Comparison of ENCODE assay signal across 8 mouse cellular contexts in genomic region chr12:106009122-106009870, GRCm38 (mm10). TPM values are rescaled to one million over a fixed set of nuclear protein-coding genes. Genes with fewer than 3 reads are reported as not detected.
A peak's percentile ranks its signal among the peaks of the same experiment; 100 is the strongest.
DNase-seq lines count a peak whose midpoint lies in the region; ATAC-seq and TF ChIP-seq lines count a peak whose summit lies in the region.

No protein-coding gene starts in this region.

- DNase-seq in heart, embryonic 10.5 days (ENCODE audit: low spot score): no peak
- no peak for DNase-seq in heart, postnatal 4 days
- no peak for DNase-seq in heart, postnatal 0 days (ENCODE audit: low spot score)
- no peak for DNase-seq in urinary bladder, adult 18-20 months (ENCODE audit: low spot score in 2 of 2)
- DNase-seq in frontal cortex, postnatal 14 days (ENCODE audit: low spot score in 2 of 2): no peak

- TF ChIP-seq EP300 in heart, postnatal 0 days (IDR thresholded peaks at IDR 0.05; ENCODE audit: low read depth): no peak

- H3K27me3 ChIP-seq in heart, embryonic 10.5 days (ENCODE audit: insufficient read depth, poor library complexity, severe bottlenecking): no peaks in the 10 kb centered on the region
- no peaks in the 10 kb centered on the region for H3K27me3 ChIP-seq in heart, postnatal 0 days (ENCODE audit: control insufficient read depth, insufficient read depth, low read length)
- no peaks in the 10 kb centered on the region for H3K27me3 ChIP-seq in liver, embryonic 16.5 days (ENCODE audit: control insufficient read depth, insufficient read depth, low read depth, low read length)

- no peaks in the 10 kb centered on the region for H3K9me3 ChIP-seq in heart, embryonic 10.5 days
- no peaks in the 10 kb centered on the region for H3K9me3 ChIP-seq in heart, postnatal 0 days (replicated peaks; ENCODE audit: control insufficient read depth, low read length)
- H3K9me3 ChIP-seq in liver, embryonic 16.5 days (replicated peaks; ENCODE audit: control insufficient read depth, low read length): no peaks in the 10 kb centered on the region

- no peak for ATAC-seq in heart, postnatal 0 days (ENCODE audit: insufficient read depth, low read depth)
- ATAC-seq in liver, embryonic 16.5 days (ENCODE audit: low read depth): no peak
- no peak for ATAC-seq in monocyte, adult 5-6 weeks (replicated peaks; ENCODE audit: insufficient number of reproducible peaks, low FRiP score, low TSS enrichment, poor library complexity, severe bottlenecking)

- H3K4me1 ChIP-seq in heart, embryonic 10.5 days: peaks cover 10% of the 10 kb centered on the region; the same call in 1 of the 2 replicates
- H3K4me1 ChIP-seq in brown adipose tissue, adult 24 weeks (ENCODE audit: control insufficient read depth, insufficient read depth, insufficient read length, low read length): no peaks in the 10 kb centered on the region
- peaks cover 10% of the 10 kb centered on the region for H3K4me1 ChIP-seq in heart, postnatal 0 days (ENCODE audit: control insufficient read depth, insufficient read depth)
- H3K4me1 ChIP-seq in liver, embryonic 16.5 days (ENCODE audit: control insufficient read depth, low read depth, low read length): peaks cover 45% of the 10 kb centered on the region

- H3K27ac ChIP-seq in heart, embryonic 10.5 days: peak overlapping the region; percentile 92; the same call in 1 of the 2 replicates
- H3K27ac ChIP-seq in brown adipose tissue, adult 24 weeks (replicated peaks; ENCODE audit: low read depth, low read length): no peak overlapping the region
- peak overlapping the region; percentile 85 for H3K27ac ChIP-seq in heart, postnatal 0 days (ENCODE audit: low read depth)
- peak overlapping the region; percentile 30; the same call in 1 of the 2 replicates for H3K27ac ChIP-seq in liver, embryonic 16.5 days (ENCODE audit: low read length)

- TF ChIP-seq CTCF in heart, postnatal 0 days (IDR thresholded peaks at IDR 0.05; ENCODE audit: low read depth): no peak

- peak overlapping the region; percentile 97 for H3K4me3 ChIP-seq in heart, embryonic 10.5 days
- H3K4me3 ChIP-seq in brown adipose tissue, adult 24 weeks (ENCODE audit: insufficient read depth, low read depth, low read length): peak overlapping the region; percentile 8; the same call in 1 of the 2 replicates
- peak overlapping the region; percentile 86 for H3K4me3 ChIP-seq in heart, postnatal 0 days (ENCODE audit: low read depth, low read length)
- peak overlapping the region; percentile 98 for H3K4me3 ChIP-seq in liver, embryonic 16.5 days (ENCODE audit: low read depth, low read length)

- H3K4me2 ChIP-seq in heart, postnatal 0 days (ENCODE audit: low read depth, low read length): peak overlapping the region; percentile 50
- peak overlapping the region; percentile 72 for H3K4me2 ChIP-seq in liver, embryonic 16.5 days (ENCODE audit: low read depth, low read length)

- H3K9ac ChIP-seq in heart, postnatal 0 days (replicated peaks; ENCODE audit: low read depth, low read length): no peak overlapping the region; the same call in 1 of the 2 replicates
- H3K9ac ChIP-seq in liver, embryonic 16.5 days (ENCODE audit: low read depth, low read length): peak overlapping the region; percentile 49

- no peaks in the 10 kb centered on the region; the same call in none of the 2 replicates for H3K36me3 ChIP-seq in heart, embryonic 10.5 days
- no peaks in the 10 kb centered on the region for H3K36me3 ChIP-seq in heart, postnatal 0 days (replicated peaks; ENCODE audit: control insufficient read depth, insufficient read depth, low read length)
- H3K36me3 ChIP-seq in liver, embryonic 16.5 days (ENCODE audit: control insufficient read depth, insufficient read depth): no peaks in the 10 kb centered on the region

- 83% methylated on average over 12 of the region's 12 CpGs for WGBS in heart, embryonic 10.5 days
- WGBS in heart, postnatal 0 days: 76% methylated on average over 12 of the region's 12 CpGs
- WGBS in liver, embryonic 16.5 days (ENCODE audit: insufficient replicate concordance): 75% methylated on average over 12 of the region's 12 CpGs

RNA-seq across cellular contexts. Expression of gene Vrk1, which starts 0.7 kb away (rescaled TPM):
- 62.9 and 76.4 TPM in 2 replicates for polyA plus RNA-seq in heart, embryonic 10.5 days (2016; fragmentation: Nextera tagmentation; extraction: Ambion mirVana)
- 10 to 100 TPM; 26.4 to 28.0 TPM for total RNA-seq in heart, postnatal 4 days (2021)
- 7.8 and 10.2 TPM in 2 replicates for polyA plus RNA-seq in brown adipose tissue, adult 24 weeks (2012; ENCODE audit: insufficient read depth, insufficient read length, missing spikeins)
- 8.0 and 19.9 TPM in 2 replicates for total RNA-seq in heart, postnatal 0 days (2014; rRNA removed; ENCODE audit: low replicate concordance)
- 23.6 and 26.0 TPM in 2 replicates for polyA plus RNA-seq in heart, postnatal 0 days (2015; fragmentation: Nextera tagmentation; extraction: Ambion mirVana)
- 69.1 and 74.1 TPM in 2 replicates for polyA plus RNA-seq in liver, embryonic 16.5 days (2015; fragmentation: Nextera tagmentation; extraction: Ambion mirVana)
- 66.1 to 119 TPM (median 109 TPM) in 3 replicates for total RNA-seq in monocyte, adult 5-6 weeks (2017)

Comparison
In these comparisons a context has a peak if more than half of its experiments do, and no peak if none do; other contexts are left out.
1. H3K4me3 ChIP-seq: peak in every context shown above with its lines; median percentile 98 in liver, embryonic 16.5 days; 97 in heart, embryonic 10.5 days; 86 in heart, postnatal 0 days; 8 in brown adipose tissue, adult 24 weeks.